Mouse (Mus musculus) limb, embryonic 15.5 days (tissue): ENCODE measurements around the gene Btbd7. TPM values are rescaled to one million over a fixed set of nuclear protein-coding genes. Genes with fewer than 3 reads are reported as not detected.

Experiments
- ATAC-seq: fragments of 200-750 bp; cut with Nextera tagmentation; 2 replicates; pipeline ENCODE4 v1.8.0; 2017; ENCODE audit warnings: low read depth, moderate TSS enrichment; ENCODE audit not compliant: insufficient number of reproducible peaks, low FRiP score, low TSS enrichment
- H3K27ac ChIP-seq: fragments of 300-500 bp; sonication (generic); 2 replicates; pipeline ENCODE4 v1.5.1; 2015; ENCODE audit warnings: moderate library complexity, mild to moderate bottlenecking, inconsistent platforms
- H3K27me3 ChIP-seq: fragments of 300-500 bp; sonication (generic); 2 replicates; pipeline ENCODE4 v1.6.1; 2015; ENCODE audit warnings: inconsistent platforms
- H3K36me3 ChIP-seq: fragments of 300-500 bp; sonication (generic); 2 replicates; pipeline ENCODE4 v1.6.1; 2015; ENCODE audit warnings: inconsistent platforms
- H3K4me1 ChIP-seq: fragments of 300-500 bp; sonication (generic); 2 replicates; pipeline ENCODE4 v1.6.1; 2015; ENCODE audit warnings: inconsistent platforms
- H3K4me2 ChIP-seq: fragments of 300-500 bp; sonication (generic); 2 replicates; pipeline ENCODE4 v1.6.1; 2015; ENCODE audit warnings: mild to moderate bottlenecking, inconsistent platforms
- H3K4me3 ChIP-seq: fragments of 300-500 bp; sonication (generic); 2 replicates; pipeline ENCODE4 v1.5.1; 2015; ENCODE audit warnings: mild to moderate bottlenecking, inconsistent platforms
- H3K9ac ChIP-seq: fragments of 300-500 bp; sonication (generic); 2 replicates; pipeline ENCODE4 v1.6.1; 2015; ENCODE audit warnings: inconsistent platforms
- H3K9me3 ChIP-seq: fragments of 300-500 bp; sonication (generic); 2 replicates; pipeline ENCODE4 v1.6.1; 2016; ENCODE audit warnings: inconsistent platforms
- WGBS: fragments of 180-500 bp; shearing (Covaris S2); methylation state at CpG from one replicate; pipeline ENCODE4 v1.1.7; 2015; 5-methylcytosine and 5-hydroxymethylcytosine counted together
- polyA plus RNA-seq: library from polyadenylated mRNA; unstranded; fragments of >200 nt; fragmentation: Nextera tagmentation; extraction: Ambion mirVana; gene quantifications from 2 replicates; pipeline ENCODE4 v1.2.1, GENCODE M21; 2015

Btbd7 gene
- polyA plus RNA-seq, 1 experiment from 2014 or later, result 18.7 TPM

DNA sequence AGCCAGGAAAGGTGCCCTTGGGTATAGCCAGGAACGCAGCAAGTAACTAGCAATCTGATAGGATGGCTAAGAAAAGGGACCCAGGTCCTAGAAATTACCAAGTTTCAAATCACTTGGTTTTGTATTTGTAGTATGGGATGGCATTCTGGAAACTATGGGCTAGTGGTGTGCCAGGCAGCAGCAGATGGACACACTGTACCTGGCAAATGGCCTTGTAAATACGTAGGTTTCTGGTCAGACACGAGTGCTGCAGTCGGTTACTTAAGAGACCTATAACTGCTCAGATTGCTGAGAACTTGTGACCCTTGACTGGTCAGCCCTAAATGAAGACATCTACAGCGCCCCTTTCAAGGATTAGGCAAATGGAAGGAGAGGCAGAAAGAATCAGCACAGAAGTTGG, 100.1 kb downstream of the Btbd7 start:
- Histone ChIP-seq H3K4me3 (no peak overlapping the region), H3K36me3 (peaks cover 44% of the 10 kb centered on the region), H3K4me1 (no peaks in the 10 kb centered on the region), H3K4me2 (no peak overlapping the region), H3K9ac (no peak overlapping the region), H3K27ac (no peak overlapping the region), H3K9me3 (no peaks in the 10 kb centered on the region), H3K27me3 (no peaks in the 10 kb centered on the region)
- WGBS, result 85% methylated on average over 5 of the region's 5 CpGs
- no peak for ATAC-seq

DNA sequence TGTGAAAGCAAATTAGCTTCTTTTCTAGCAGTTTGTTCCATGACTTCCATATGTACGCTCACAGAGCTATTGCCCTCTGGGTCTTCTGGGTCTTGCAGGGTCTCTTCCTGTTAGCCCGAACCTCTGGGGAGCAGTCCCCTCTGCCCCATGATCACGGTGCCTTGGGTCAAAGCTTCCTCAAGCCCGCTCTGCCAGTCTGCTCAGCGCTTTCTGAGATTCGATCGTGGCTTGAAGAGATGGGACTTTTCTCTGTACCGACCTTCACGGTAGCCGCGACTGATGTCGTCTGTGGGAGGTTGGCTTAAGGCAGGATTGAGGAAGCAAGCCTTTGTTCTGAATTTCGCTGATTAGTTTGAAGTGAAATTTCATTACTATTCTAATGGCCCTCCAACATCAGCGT, 102.2 kb downstream of the Btbd7 start:
- H3K4me2 ChIP-seq, result no peak overlapping the region
- ATAC-seq, result no peak
- no peaks in the 10 kb centered on the region for H3K4me1 ChIP-seq
- no peak overlapping the region for H3K27ac ChIP-seq
- 93% methylated on average over 14 of the region's 14 CpGs for WGBS
- H3K9ac ChIP-seq, result no peak overlapping the region
- H3K36me3 ChIP-seq, result peaks cover 61% of the 10 kb centered on the region
- H3K27me3 ChIP-seq, result no peaks in the 10 kb centered on the region
- no peaks in the 10 kb centered on the region for H3K9me3 ChIP-seq
- no peak overlapping the region for H3K4me3 ChIP-seq

DNA sequence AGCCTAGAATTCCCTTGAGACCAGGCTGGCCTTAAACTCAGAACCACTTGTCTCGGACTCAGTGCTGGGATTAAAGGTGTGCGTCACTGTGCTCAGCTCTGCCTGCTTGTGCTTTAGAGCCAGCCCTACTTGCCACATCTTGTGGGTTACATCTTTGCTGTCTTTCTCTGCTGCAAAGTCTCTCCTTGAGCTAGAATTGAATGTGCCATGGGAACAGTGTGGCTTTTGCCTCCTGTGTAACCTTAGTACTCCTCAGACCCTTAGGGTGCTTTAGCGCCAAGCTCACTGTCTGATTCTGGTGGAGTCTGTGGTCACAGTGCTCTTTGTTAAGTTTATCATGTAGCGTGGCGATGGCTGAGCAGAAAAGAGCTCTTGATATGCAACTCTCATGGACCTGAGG, 105.6 kb downstream of the Btbd7 start:
- no peaks in the 10 kb centered on the region for H3K27me3 ChIP-seq
- peaks cover 84% of the 10 kb centered on the region for H3K36me3 ChIP-seq
- H3K27ac ChIP-seq, result no peak overlapping the region
- no peak overlapping the region for H3K9ac ChIP-seq
- ATAC-seq, result no peak
- H3K4me2 ChIP-seq, result no peak overlapping the region
- H3K9me3 ChIP-seq, result no peaks in the 10 kb centered on the region
- H3K4me1 ChIP-seq, result no peaks in the 10 kb centered on the region
- WGBS, result 92% methylated on average over 5 of the region's 5 CpGs
- H3K4me3 ChIP-seq, result no peak overlapping the region

DNA sequence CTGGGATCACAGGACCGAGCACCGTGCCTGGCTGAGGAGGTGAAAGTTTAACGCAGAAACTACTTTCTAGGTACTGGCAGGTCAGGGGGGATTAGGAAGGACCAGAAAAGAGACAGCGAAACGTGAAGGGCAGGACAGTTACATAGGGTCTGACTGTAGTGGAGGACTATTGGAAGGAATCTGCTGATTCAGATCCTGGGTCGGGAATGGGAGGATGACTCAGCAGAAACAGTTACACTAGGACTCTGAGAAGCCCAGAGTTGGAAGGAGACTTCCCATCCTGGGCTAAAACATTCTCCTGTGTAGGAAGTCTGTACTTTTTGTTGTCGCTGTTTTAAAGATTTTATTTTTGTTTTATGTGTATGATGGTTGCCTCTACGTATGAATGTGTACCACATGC, 106.7 kb downstream of the Btbd7 start:
- Histone ChIP-seq H3K27ac (no peak overlapping the region), H3K36me3 (peaks cover 86% of the 10 kb centered on the region), H3K9ac (no peak overlapping the region), H3K4me2 (no peak overlapping the region), H3K4me3 (no peak overlapping the region), H3K4me1 (no peaks in the 10 kb centered on the region), H3K9me3 (no peaks in the 10 kb centered on the region), H3K27me3 (no peaks in the 10 kb centered on the region)
- no peak for ATAC-seq
- 94% methylated on average over 8 of the region's 8 CpGs for WGBS

DNA sequence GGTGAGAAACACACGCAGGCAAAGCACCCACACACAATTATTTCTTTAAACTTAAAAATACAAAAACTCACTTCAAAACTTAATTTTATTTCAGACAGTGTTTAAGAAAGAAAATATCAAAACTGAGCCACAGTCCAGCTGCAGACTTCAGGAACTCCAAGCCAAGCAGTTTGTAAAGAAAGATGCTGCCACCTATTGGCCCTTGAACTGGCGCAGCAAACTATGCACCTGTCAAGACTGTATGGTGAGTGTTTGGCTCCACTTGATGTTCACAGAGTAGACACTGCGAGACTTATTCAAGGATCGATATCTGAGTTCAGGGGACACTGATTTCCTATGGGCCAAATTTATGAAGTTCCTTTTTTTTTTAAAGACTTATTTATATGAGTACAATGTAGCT, 109.3 kb downstream of the Btbd7 start:
- 87% methylated on average over 4 of the region's 4 CpGs for WGBS
- Histone ChIP-seq H3K36me3 (peaks cover 86% of the 10 kb centered on the region), H3K27ac (no peak overlapping the region), H3K4me2 (no peak overlapping the region), H3K4me1 (no peaks in the 10 kb centered on the region), H3K9me3 (no peaks in the 10 kb centered on the region), H3K27me3 (no peaks in the 10 kb centered on the region), H3K4me3 (no peak overlapping the region), H3K9ac (no peak overlapping the region)
- ATAC-seq, result no peak

DNA sequence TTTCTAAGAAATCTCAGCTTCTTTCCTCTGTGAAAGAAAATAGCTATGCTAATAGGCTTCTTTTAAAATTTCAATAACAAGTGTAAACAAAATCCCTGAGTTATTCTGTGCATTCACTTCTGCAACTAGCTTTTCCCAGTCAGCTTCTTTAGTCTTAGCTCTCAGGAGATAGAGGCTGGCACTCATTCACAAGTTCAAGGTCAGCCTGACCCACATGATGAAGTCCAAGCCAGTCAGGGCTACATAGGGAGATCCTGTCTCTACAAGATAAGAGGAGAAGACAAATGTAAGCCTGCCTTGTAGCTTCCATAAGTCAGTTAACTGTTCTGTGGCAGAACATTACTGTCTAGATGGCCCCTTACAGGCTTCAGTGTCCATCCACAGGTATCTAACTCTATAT, 114.6 kb downstream of the Btbd7 start:
- Histone ChIP-seq H3K4me3 (no peak overlapping the region), H3K4me2 (no peak overlapping the region), H3K9me3 (no peaks in the 10 kb centered on the region), H3K27me3 (no peaks in the 10 kb centered on the region), H3K4me1 (peaks cover 9% of the 10 kb centered on the region), H3K27ac (no peak overlapping the region), H3K9ac (no peak overlapping the region), H3K36me3 (peaks cover 50% of the 10 kb centered on the region)
- no peak for ATAC-seq

DNA sequence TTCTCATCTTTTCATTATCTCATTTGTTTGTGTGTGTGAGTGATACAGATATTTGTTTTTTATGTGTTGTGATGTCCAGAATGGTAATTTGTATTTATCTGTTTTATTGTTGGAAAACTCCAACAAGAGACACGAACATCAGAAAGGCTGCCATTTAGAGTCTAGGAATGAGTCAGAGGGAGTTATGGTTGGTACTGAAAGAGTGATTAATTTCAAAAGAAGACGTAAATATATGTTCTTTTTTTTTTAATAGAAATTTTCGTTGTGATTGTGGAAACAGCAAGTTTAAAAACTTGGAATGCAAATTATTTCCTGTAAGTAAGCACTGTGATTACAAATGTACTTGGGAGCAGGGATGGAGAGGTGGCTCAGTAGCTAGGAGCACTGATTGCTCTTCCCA, 116.6 kb downstream of the Btbd7 start:
- H3K27ac ChIP-seq, result no peak overlapping the region
- no peak for ATAC-seq
- H3K4me1 ChIP-seq, result peaks cover 13% of the 10 kb centered on the region
- no peaks in the 10 kb centered on the region for H3K27me3 ChIP-seq
- H3K4me3 ChIP-seq, result no peak overlapping the region
- no peak overlapping the region for H3K4me2 ChIP-seq
- no peak overlapping the region for H3K9ac ChIP-seq
- no peaks in the 10 kb centered on the region for H3K9me3 ChIP-seq
- WGBS, result 81% methylated on average over 3 of the region's 3 CpGs
- peaks cover 32% of the 10 kb centered on the region for H3K36me3 ChIP-seq

DNA sequence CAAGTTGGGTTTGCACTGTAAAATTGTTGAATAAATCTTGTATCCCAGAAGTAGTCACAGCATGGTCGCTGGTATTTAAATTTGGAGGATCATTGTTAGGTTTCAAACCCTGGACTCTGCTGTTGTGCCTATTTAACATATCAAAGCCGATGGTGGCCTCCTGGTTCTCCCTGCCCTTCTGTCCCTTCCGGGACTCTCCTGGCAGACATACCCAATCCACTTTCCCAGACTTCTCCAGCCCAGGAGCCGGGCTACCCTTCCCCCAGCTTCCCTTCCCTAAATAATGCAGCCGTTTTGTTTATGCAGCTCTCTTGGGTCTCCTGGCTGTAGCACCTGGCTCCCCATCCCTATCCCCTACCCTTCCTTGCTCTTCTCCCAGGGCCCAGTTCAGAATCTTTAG, 119.3 kb downstream of the Btbd7 start:
- no peak for ATAC-seq
- no peak overlapping the region for H3K27ac ChIP-seq
- WGBS, result under 1% methylated on average over 5 of the region's 5 CpGs

DNA sequence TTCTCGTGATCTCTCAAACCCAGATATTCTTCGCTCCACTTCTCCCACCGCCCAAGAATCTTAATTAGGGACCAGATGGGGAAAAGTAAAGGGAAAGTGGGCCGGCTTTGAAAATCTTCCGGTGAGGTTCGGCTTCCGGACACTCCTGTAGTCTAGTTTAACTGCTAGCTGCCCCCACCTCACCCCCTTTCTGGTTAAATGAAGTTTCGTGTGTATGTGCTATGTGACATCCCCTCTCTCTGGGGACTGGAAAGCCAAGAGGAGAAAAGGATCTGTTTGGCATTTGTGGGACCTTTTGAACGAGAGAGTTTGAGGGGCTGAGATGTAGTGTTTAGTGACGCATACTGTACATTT, 119.9 kb downstream of the Btbd7 start, which contains the start of gene Gm20604:
Gene Gm20604, minus strand, starts transcription at position 270 of the 354 bp plus-strand sequence.
- H3K4me2 ChIP-seq, result peak within 1 kb of the TSS; percentile 60
- peak within 1 kb of the TSS; percentile 92 for H3K27ac ChIP-seq
- no peaks in the 10 kb centered on the region for H3K9me3 ChIP-seq
- under 1% methylated on average over 10 of the region's 10 CpGs for WGBS
- peaks cover 18% of the 10 kb centered on the region for H3K4me1 ChIP-seq
- H3K27me3 ChIP-seq, result no peaks in the 10 kb centered on the region
- ATAC-seq, result no peak
- H3K36me3 ChIP-seq, result 0 out of 2 replicates have a peak, but pooled peaks cover 9% of the 10 kb centered on the region
- H3K4me3 ChIP-seq, result peak within 1 kb of the TSS; percentile 90
- peak within 1 kb of the TSS; percentile 86 for H3K9ac ChIP-seq

More for the DNA sequence above, 119.3 kb downstream of the Btbd7 start:
- Histone ChIP-seq H3K27me3 (no peaks in the 10 kb centered on the region), H3K9ac (peak overlapping the region; percentile 86), H3K4me2 (peak overlapping the region; percentile 60), H3K36me3 (peaks cover 10% of the 10 kb centered on the region), H3K4me3 (peak overlapping the region; percentile 90), H3K4me1 (peaks cover 18% of the 10 kb centered on the region), H3K9me3 (no peaks in the 10 kb centered on the region)

DNA sequence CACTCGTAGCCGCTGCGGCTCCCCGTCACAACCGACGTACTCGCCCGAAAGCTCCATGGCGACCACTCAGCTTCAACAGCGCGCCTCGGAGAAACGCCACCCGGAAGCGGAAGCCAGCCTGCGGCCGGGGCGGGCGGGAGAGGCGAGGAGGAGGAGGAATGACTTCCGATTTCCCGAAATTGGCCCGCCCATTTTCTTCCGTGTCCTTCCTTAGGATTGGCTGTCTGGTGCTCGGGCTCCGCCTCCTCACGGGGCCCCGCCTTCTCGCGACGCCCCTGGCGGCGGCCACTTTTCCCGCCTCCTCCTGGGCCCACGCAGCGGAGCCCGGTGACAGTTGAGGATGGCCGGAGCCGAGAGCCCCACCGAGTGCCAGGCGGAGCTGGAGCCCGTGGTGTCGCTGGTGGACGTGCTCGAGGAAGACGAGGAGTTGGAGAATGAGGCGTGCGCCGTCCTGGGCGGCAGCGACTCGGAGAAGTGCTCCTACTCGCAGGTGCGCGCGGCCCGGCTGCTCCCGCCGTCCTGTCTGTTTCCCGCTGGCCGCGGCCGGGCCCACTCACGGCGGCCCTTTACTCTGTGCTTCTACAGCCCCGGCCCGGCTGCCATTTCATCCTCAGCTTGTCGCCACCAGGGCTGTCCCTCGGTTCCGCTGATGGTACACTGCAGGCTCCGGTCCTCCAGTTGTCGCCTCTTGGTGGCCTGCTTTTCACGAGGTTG, 120.4 kb downstream of the Btbd7 start, which contains the start of the genes Gm28051, Gon7 and Ubr7:
Gene Gm28051, minus strand, starts transcription at position 77 of the 714 bp plus-strand sequence.
Gene Gon7, minus strand, starts transcription at position 115 of the 714 bp plus-strand sequence.
Gene Ubr7, plus strand, starts transcription at position 279 of the 714 bp plus-strand sequence.
- peak; percentile 97 for ATAC-seq
- H3K4me1 ChIP-seq, result peaks cover 18% of the 10 kb centered on the region
- H3K9ac ChIP-seq, result peak within 1 kb of the TSS; percentile 86
- no peaks in the 10 kb centered on the region for H3K9me3 ChIP-seq
- H3K36me3 ChIP-seq, result 0 out of 2 replicates have a peak, but pooled peaks cover 9% of the 10 kb centered on the region
- peak within 1 kb of the TSS; percentile 60 for H3K4me2 ChIP-seq
- peak within 1 kb of the TSS; percentile 92 for H3K27ac ChIP-seq
- no peaks in the 10 kb centered on the region for H3K27me3 ChIP-seq
- peak within 1 kb of the TSS; percentile 90 for H3K4me3 ChIP-seq
- under 1% methylated on average over 72 of the region's 73 CpGs for WGBS

DNA sequence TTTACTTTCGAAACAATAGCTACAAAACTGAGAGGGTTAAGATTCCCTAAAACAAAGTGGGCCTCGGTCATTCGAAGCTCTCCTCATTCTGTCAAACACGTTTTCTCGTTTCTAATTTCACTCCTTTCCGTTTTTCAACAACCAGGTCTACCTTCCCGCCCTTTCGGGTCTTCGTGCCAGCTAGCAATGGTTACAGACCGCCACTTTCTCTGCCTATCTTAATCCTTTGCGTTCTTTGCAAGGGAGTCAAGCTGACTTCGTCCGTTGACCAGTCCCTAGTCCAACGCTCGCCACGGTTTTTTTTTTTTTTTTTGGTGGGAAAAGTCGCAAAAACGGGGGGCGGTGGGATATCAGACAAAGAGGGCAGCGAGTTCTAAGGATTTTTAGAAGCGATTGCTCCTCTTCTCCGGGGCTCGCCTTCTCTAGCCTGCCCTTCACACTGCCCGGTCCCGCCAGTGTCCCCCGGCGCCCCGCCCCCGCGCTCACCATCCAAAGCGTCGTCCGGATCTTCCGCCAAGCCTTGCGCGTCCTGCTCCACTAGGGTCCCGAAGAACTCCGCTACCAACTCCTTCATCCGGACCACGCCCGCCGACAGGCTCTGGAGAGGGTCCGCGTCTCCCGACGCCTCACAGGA, 121.1 kb downstream of the Btbd7 start:
- 1% methylated on average over 46 of the region's 46 CpGs for WGBS
- Histone ChIP-seq H3K27me3 (no peaks in the 10 kb centered on the region), H3K36me3 (0 out of 2 replicates have a peak, but pooled peaks cover 3% of the 10 kb centered on the region), H3K9ac (peak overlapping the region; percentile 50), H3K4me2 (peak overlapping the region; percentile 57), H3K4me1 (peaks cover 18% of the 10 kb centered on the region), H3K27ac (peak overlapping the region; percentile 92), H3K4me3 (peak overlapping the region; percentile 90), H3K9me3 (no peaks in the 10 kb centered on the region)
- ATAC-seq, result peak; percentile 78

DNA sequence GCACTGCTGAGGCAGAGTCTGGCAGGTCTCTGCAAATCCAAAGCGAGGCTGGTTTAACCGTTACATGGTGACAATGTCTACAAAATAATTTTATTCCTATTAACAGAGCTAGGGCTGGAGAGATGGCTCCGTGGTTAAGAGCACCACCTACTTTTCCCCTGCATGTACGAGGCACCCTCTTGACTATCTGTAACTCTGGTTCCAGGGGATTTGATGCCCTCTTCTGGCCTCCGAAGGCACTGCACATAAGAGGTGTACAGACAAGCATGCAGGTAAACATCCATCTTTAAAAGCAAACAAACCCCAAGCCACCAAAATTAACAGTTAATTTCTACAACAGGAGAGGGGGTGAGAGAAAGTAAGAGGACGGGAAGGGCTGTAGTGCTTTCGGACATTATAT, 122.0 kb downstream of the Btbd7 start:
- Histone ChIP-seq H3K4me3 (peak overlapping the region; percentile 90), H3K4me1 (peaks cover 18% of the 10 kb centered on the region), H3K36me3 (0 out of 2 replicates have a peak, but pooled peaks cover 3% of the 10 kb centered on the region), H3K27me3 (no peaks in the 10 kb centered on the region), H3K4me2 (peak overlapping the region; percentile 57), H3K9me3 (no peaks in the 10 kb centered on the region), H3K9ac (peak overlapping the region; percentile 50; the same call in 1 of the 2 replicates), H3K27ac (no peak overlapping the region)
- 87% methylated on average over 7 of the region's 7 CpGs for WGBS
- ATAC-seq, result no peak
